In the genomic region with DNA sequence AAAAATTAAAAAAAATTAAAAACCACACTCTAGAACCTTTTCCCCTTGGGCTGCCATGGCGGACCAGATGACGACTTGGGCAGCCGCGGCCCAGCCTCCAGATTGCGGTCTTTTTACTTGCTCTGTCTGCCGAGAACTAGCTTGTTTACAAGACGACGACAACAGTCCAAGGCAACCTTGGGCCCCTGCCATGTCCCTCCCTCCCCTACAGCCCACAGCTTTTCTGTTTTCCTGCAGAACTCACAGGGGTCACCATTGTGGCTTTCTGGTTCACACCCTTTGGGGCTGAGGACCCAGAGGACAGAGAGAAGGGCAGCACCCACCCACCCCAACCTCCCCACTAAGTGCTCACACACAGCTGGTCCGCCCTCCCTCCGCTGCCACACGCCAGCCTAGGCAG, we compare ENCODE assay signal across 10 mouse cellular contexts. TPM values are rescaled to one million over a fixed set of nuclear protein-coding genes. Genes with fewer than 3 reads are reported as not detected.
DNase-seq lines count a peak whose midpoint lies in the region; ATAC-seq lines count a peak whose summit lies in the region.
"Had no signal": no experiment of that assay in that cellular context is flagged by ENCODE, and none has a peak within 500 bp of the region (broad histone marks: within the 10 kb centered on the region; RNA-seq: fewer than 3 reads in every experiment).

No protein-coding gene starts in this region.

- H3K4me1 ChIP-seq in kidney, embryonic 15.5 days = peaks cover 25% of the 10 kb centered on the region
- H3K4me1 ChIP-seq: neural tube, embryonic 12.5 days had no signal

- H3K4me3 ChIP-seq in kidney, embryonic 15.5 days (replicated peaks) = no peak overlapping the region
- H3K4me3 ChIP-seq: erythroblast, embryonic 14.5 days; neural tube, embryonic 12.5 days had no signal

- DNase-seq in cerebellum, postnatal 25 days = peak; percentile 38 to 60
- DNase-seq in cerebellum, adult 8-10 months = no peak
- DNase-seq in ovary, adult 18-20 months (ENCODE audit: low spot score) = peak; percentile 89
- no peak for DNase-seq in ovary, postnatal 10 days (ENCODE audit: low spot score)
- DNase-seq in ovary, postnatal 36 days (ENCODE audit: low spot score) = peak; percentile 86
- DNase-seq in urinary bladder, postnatal 10 days (ENCODE audit: low spot score) = no peak
- no peak for DNase-seq in T-cell, adult 2 months (ENCODE audit: low spot score)

- no peak for ATAC-seq in kidney, embryonic 15.5 days (replicated peaks; ENCODE audit: low FRiP score)

- no peak overlapping the region for H3K4me2 ChIP-seq in kidney, embryonic 15.5 days
- H3K4me2 ChIP-seq: neural tube, embryonic 12.5 days had no signal

- no peaks in the 10 kb centered on the region for H3K27me3 ChIP-seq in kidney, embryonic 15.5 days
- H3K27me3 ChIP-seq: neural tube, embryonic 12.5 days had no signal

- H3K9ac ChIP-seq in kidney, embryonic 15.5 days = no peak overlapping the region
- H3K9ac ChIP-seq: neural tube, embryonic 12.5 days had no signal

- H3K36me3 ChIP-seq in kidney, embryonic 15.5 days = peaks cover 62% of the 10 kb centered on the region

- 79% methylated on average over 11 of the region's 11 CpGs for WGBS in kidney, embryonic 15.5 days

- no peaks in the 10 kb centered on the region for H3K9me3 ChIP-seq in kidney, embryonic 15.5 days (replicated peaks)

- peak overlapping the region; percentile 65; the same call in 1 of the 2 replicates for H3K27ac ChIP-seq in kidney, embryonic 15.5 days

RNA-seq across cellular contexts. Expression of a gene that starts 12.1 kb away (rescaled TPM):
- polyA plus RNA-seq in kidney, embryonic 15.5 days (2015; fragmentation: Nextera tagmentation; extraction: Ambion mirVana) = 305 and 466 TPM in 2 replicates

Comparison
In these comparisons a context has a peak if more than half of its experiments do, and no peak if none do; other contexts are left out.
1. DNase-seq: peak in cerebellum, postnatal 25 days (2 of 2), ovary, adult 18-20 months (single experiment) and ovary, postnatal 36 days (single experiment); none in cerebellum, adult 8-10 months (single experiment), ovary, postnatal 10 days (single experiment), urinary bladder, postnatal 10 days (single experiment) and T-cell, adult 2 months (single experiment).